ENCODE assay signal across 9 mouse cellular contexts in genomic region chr16:8674165-8674564, GRCm38 (mm10). TPM values are rescaled to one million over a fixed set of nuclear protein-coding genes. Genes with fewer than 3 reads are reported as not detected.
DNase-seq lines count a peak whose midpoint lies in the region; ATAC-seq and TF ChIP-seq lines count a peak whose summit lies in the region.
"Had no signal": no experiment of that assay in that cellular context is flagged by ENCODE, and none has a peak within 500 bp of the region (broad histone marks: within the 10 kb centered on the region; RNA-seq: fewer than 3 reads in every experiment).

No protein-coding gene starts in this region.

- no peaks in the 10 kb centered on the region; the same call in 1 of the 2 replicates for H3K79me2 ChIP-seq in heart, adult 2 months (replicated peaks; ENCODE audit: control insufficient read depth, insufficient read depth, low read length)

- no peaks in the 10 kb centered on the region for H3K36me3 ChIP-seq in heart, adult 2 months (ENCODE audit: control insufficient read depth, insufficient read depth, low read length)
- H3K36me3 ChIP-seq in heart, embryonic 11.5 days (ENCODE audit: control insufficient read depth, insufficient read depth, low read length): no peaks in the 10 kb centered on the region
- H3K36me3 ChIP-seq in lung, embryonic 14.5 days (ENCODE audit: insufficient read depth): no peaks in the 10 kb centered on the region
- H3K36me3 ChIP-seq: neural tube, embryonic 13.5 days had no signal

- no peak overlapping the region for H3K4me2 ChIP-seq in heart, embryonic 11.5 days
- H3K4me2 ChIP-seq in lung, embryonic 14.5 days: 0 out of 2 replicates have a peak overlapping the region, but pooled peaks have one; percentile 16
- H3K4me2 ChIP-seq: neural tube, embryonic 13.5 days had no signal

- TF ChIP-seq POLR2A in heart, adult 2 months (IDR thresholded peaks at IDR 0.05; ENCODE audit: insufficient read depth, low read depth, low read length): no peak
- TF ChIP-seq POLR2A in bone marrow macrophage, adult 2 months (IDR thresholded peaks at IDR 0.05; ENCODE audit: borderline replicate concordance, low read depth, low read length): no peak

- WGBS in heart, adult 2 months: 5% methylated on average over 8 of the region's 8 CpGs
- 5% methylated on average over 8 of the region's 8 CpGs for WGBS in heart, embryonic 11.5 days (ENCODE audit: insufficient replicate concordance)
- 5% methylated on average over 8 of the region's 8 CpGs for WGBS in lung, embryonic 14.5 days

- peak; percentile 49 to 50 for DNase-seq in heart, adult 2 months
- peak; percentile 42 to 61 for DNase-seq in CD8-positive naive resting alpha-beta T cell, adult 2 months (ENCODE audit: low read depth in 2 of 2, low spot score in 2 of 2)
- DNase-seq in heart, postnatal 14 days: peak; percentile 56 to 64
- peak; percentile 81 for DNase-seq in lung, embryonic 14.5 days
- DNase-seq in spleen, postnatal 36 days (ENCODE audit: low spot score in 2 of 2): peak; percentile 72 to 79
- DNase-seq in right cerebral cortex, postnatal 25 days: no peak

- TF ChIP-seq CTCF in heart, adult 2 months (IDR thresholded peaks at IDR 0.05): peak; percentile 86
- peak; percentile 93 for TF ChIP-seq CTCF in bone marrow macrophage, adult 2 months (IDR thresholded peaks at IDR 0.05; ENCODE audit: low read depth, low read length)
- peak; percentile 86 for TF ChIP-seq CTCF in lung, embryonic 14.5 days (IDR thresholded peaks at IDR 0.05; ENCODE audit: low read depth)

- peak; percentile 50; the same call in 1 of the 2 replicates for TF ChIP-seq EP300 in heart, adult 2 months (IDR thresholded peaks at IDR 0.05; ENCODE audit: insufficient read depth, low read depth, low read length)

- H3K4me3 ChIP-seq in heart, adult 2 months: no peak overlapping the region
- no peak overlapping the region for H3K4me3 ChIP-seq in heart, embryonic 11.5 days (ENCODE audit: low read depth, low read length)
- no peak overlapping the region for H3K4me3 ChIP-seq in bone marrow macrophage, adult 2 months (ENCODE audit: insufficient read depth, low read length)
- no peak overlapping the region for H3K4me3 ChIP-seq in lung, embryonic 14.5 days (ENCODE audit: low read depth, low read length)
- H3K4me3 ChIP-seq: neural tube, embryonic 13.5 days had no signal

- intact Hi-C loops in heart, adult 2 months (cut with DNase I): loop anchor here (1.0 kb wide), 1 partner anchor 30 kb away; no protein-coding TSS in a partner anchor
- intact Hi-C loops in heart, postnatal 14 days (cut with DNase I): loop anchor here (1.0 to 5.0 kb wide), 2 partner anchors 30 to 162 kb away; partner anchors contain the start of gene Abat

- H3K27ac ChIP-seq in heart, adult 2 months: no peak overlapping the region
- no peak overlapping the region for H3K27ac ChIP-seq in heart, embryonic 11.5 days (ENCODE audit: low read depth, low read length)
- H3K27ac ChIP-seq in bone marrow macrophage, adult 2 months (ENCODE audit: insufficient read depth, low read depth, low read length): no peak overlapping the region
- no peak overlapping the region for H3K27ac ChIP-seq in lung, embryonic 14.5 days (ENCODE audit: low read depth)
- H3K27ac ChIP-seq: neural tube, embryonic 13.5 days had no signal

- no peaks in the 10 kb centered on the region for H3K9me3 ChIP-seq in heart, embryonic 11.5 days (replicated peaks; ENCODE audit: control insufficient read depth, low read length)
- H3K9me3 ChIP-seq in lung, embryonic 14.5 days (ENCODE audit: low read depth, low read length): no peaks in the 10 kb centered on the region
- H3K9me3 ChIP-seq: neural tube, embryonic 13.5 days had no signal

- no peaks in the 10 kb centered on the region for H3K27me3 ChIP-seq in heart, adult 2 months (ENCODE audit: control insufficient read depth, insufficient read depth, low read length)
- no peaks in the 10 kb centered on the region for H3K27me3 ChIP-seq in heart, embryonic 11.5 days (ENCODE audit: control insufficient read depth, insufficient read depth, low read length)
- 0 out of 2 replicates have a peak, but pooled peaks cover 4% of the 10 kb centered on the region for H3K27me3 ChIP-seq in lung, embryonic 14.5 days (ENCODE audit: insufficient read depth, low read length)

- peaks cover 12% of the 10 kb centered on the region for H3K4me1 ChIP-seq in heart, adult 2 months (ENCODE audit: control insufficient read depth, insufficient read depth, low read length)
- H3K4me1 ChIP-seq in heart, embryonic 11.5 days (ENCODE audit: control insufficient read depth, insufficient read depth, low read length): peaks cover 19% of the 10 kb centered on the region
- H3K4me1 ChIP-seq in bone marrow macrophage, adult 2 months (ENCODE audit: control insufficient read depth, insufficient read depth, low read length): peaks cover 15% of the 10 kb centered on the region
- H3K4me1 ChIP-seq in lung, embryonic 14.5 days (ENCODE audit: insufficient read depth): 0 out of 2 replicates have a peak, but pooled peaks cover 10% of the 10 kb centered on the region

- no peak for ATAC-seq in heart, embryonic 11.5 days (replicated peaks; ENCODE audit: insufficient number of reproducible peaks, low FRiP score, low TSS enrichment)
- ATAC-seq in lung, embryonic 14.5 days (ENCODE audit: insufficient read depth): no peak

- no peak overlapping the region for H3K9ac ChIP-seq in heart, adult 2 months (ENCODE audit: low read depth, low read length)
- no peak overlapping the region for H3K9ac ChIP-seq in heart, embryonic 11.5 days (ENCODE audit: low read depth, low read length)
- no peak overlapping the region for H3K9ac ChIP-seq in lung, embryonic 14.5 days
- H3K9ac ChIP-seq: neural tube, embryonic 13.5 days had no signal

RNA-seq across cellular contexts. Expression of gene Carhsp1, which starts 2.2 kb away (rescaled TPM):
- total RNA-seq in heart, adult 2 months (2021): 10 to 100 TPM; 15.2 to 18.3 TPM
- 27.1 and 30.5 TPM in 2 replicates for polyA plus RNA-seq in heart, adult 2 months (2012; rRNA removed)
- 39.1 and 42.4 TPM in 2 replicates for polyA plus RNA-seq in heart, embryonic 11.5 days (2014; fragmentation: Nextera tagmentation; extraction: Ambion mirVana)
- 24.0 and 26.3 TPM in 2 replicates for polyA plus RNA-seq in bone marrow macrophage, adult 2 months (2012; ENCODE audit: insufficient read depth, insufficient read length, missing spikeins)
- total RNA-seq in heart, postnatal 14 days (2021): 10 to 100 TPM; 23.7 to 24.9 TPM
- 27.6 and 27.7 TPM in 2 replicates for polyA plus RNA-seq in lung, embryonic 14.5 days (2014; fragmentation: Nextera tagmentation; extraction: Ambion mirVana)

RNA-seq across cellular contexts. Expression of gene Gm5767, which starts 6.4 kb away (rescaled TPM):
- total RNA-seq in heart, adult 2 months (2021): not detected
- polyA plus RNA-seq in heart, adult 2 months (2012; rRNA removed): 0.39 TPM in 1 of 2 replicates, not detected in the other
- not detected in 2 replicates for polyA plus RNA-seq in heart, embryonic 11.5 days (2014; fragmentation: Nextera tagmentation; extraction: Ambion mirVana)
- polyA plus RNA-seq in bone marrow macrophage, adult 2 months (2012; ENCODE audit: insufficient read depth, insufficient read length, missing spikeins): not detected in 2 replicates
- total RNA-seq in heart, postnatal 14 days (2021): not detected
- not detected in 2 replicates for polyA plus RNA-seq in lung, embryonic 14.5 days (2014; fragmentation: Nextera tagmentation; extraction: Ambion mirVana)
- polyA plus RNA-seq: neural tube, embryonic 13.5 days had no signal

RNA-seq across cellular contexts. Expression of gene Tmem186, which starts 36.7 kb away (rescaled TPM):
- 10 to 100 TPM; 17.2 to 19.1 TPM for total RNA-seq in heart, adult 2 months (2021)
- 13.7 and 20.0 TPM in 2 replicates for polyA plus RNA-seq in heart, adult 2 months (2012; rRNA removed)
- polyA plus RNA-seq in heart, embryonic 11.5 days (2014; fragmentation: Nextera tagmentation; extraction: Ambion mirVana): 10.5 and 16.3 TPM in 2 replicates
- 7.1 and 8.8 TPM in 2 replicates for polyA plus RNA-seq in bone marrow macrophage, adult 2 months (2012; ENCODE audit: insufficient read depth, insufficient read length, missing spikeins)
- 10 to 100 TPM; 15.5 to 15.6 TPM for total RNA-seq in heart, postnatal 14 days (2021)
- 11.7 and 12.3 TPM in 2 replicates for polyA plus RNA-seq in lung, embryonic 14.5 days (2014; fragmentation: Nextera tagmentation; extraction: Ambion mirVana)

RNA-seq across cellular contexts. Expression of gene Pmm2, which starts 36.7 kb away (rescaled TPM):
- total RNA-seq in heart, adult 2 months (2021): 10 to 100 TPM; 28.8 to 29.1 TPM
- polyA plus RNA-seq in heart, adult 2 months (2012; rRNA removed): 38.8 and 50.2 TPM in 2 replicates
- 38.5 and 40.3 TPM in 2 replicates for polyA plus RNA-seq in heart, embryonic 11.5 days (2014; fragmentation: Nextera tagmentation; extraction: Ambion mirVana)
- 58.2 and 59.0 TPM in 2 replicates for polyA plus RNA-seq in bone marrow macrophage, adult 2 months (2012; ENCODE audit: insufficient read depth, insufficient read length, missing spikeins)
- 10 to 100 TPM; 30.0 to 32.2 TPM for total RNA-seq in heart, postnatal 14 days (2021)
- 51.7 and 52.0 TPM in 2 replicates for polyA plus RNA-seq in lung, embryonic 14.5 days (2014; fragmentation: Nextera tagmentation; extraction: Ambion mirVana)
